Mouse (Mus musculus) heart, adult 11 months (tissue): ENCODE measurements around the gene Ly6f.

Experiments used
- DNase-seq: peaks from one replicate; pipeline ENCODE4 v3.0.0; 2022

Ly6f gene

GRCm38 (mm10) chr15:75320104-75320503, 51.9 kb downstream of the Ly6f start:
- DNase-seq, result peak; percentile 51
